Mouse (Mus musculus) forebrain, embryonic 14.5 days (tissue): Measurements from ENCODE around the gene Slc38a6. TPM values are rescaled to one million over a fixed set of nuclear protein-coding genes. Genes with fewer than 3 reads are reported as not detected.

Source experiments
- ATAC-seq: fragments of 200-750 bp; cut with Nextera tagmentation; 2 replicates; pipeline ENCODE4 v1.8.0; 2017; ENCODE audit warnings: mild to moderate bottlenecking, moderate library complexity
- DNase-seq: peaks from one replicate; pipeline ENCODE4 v3.0.0-alpha.2; 2015; ENCODE audit warnings: low spot score
- H3K27ac ChIP-seq: fragments of 300-500 bp; sonication (generic); 2 replicates; pipeline ENCODE4 v1.5.1; 2014; ENCODE audit warnings: low read depth, mild to moderate bottlenecking, control low read depth, low read length, moderate library complexity
- H3K27me3 ChIP-seq: fragments of 300-500 bp; sonication (generic); replicated peaks from 2 replicates; pipeline ENCODE4 v1.6.1; 2014; ENCODE audit warnings: low read length, control low read depth, mixed read lengths; ENCODE audit not compliant: control insufficient read depth, insufficient read depth
- H3K36me3 ChIP-seq: fragments of 300-500 bp; sonication (generic); 2 replicates; pipeline ENCODE4 v1.6.1; 2014; ENCODE audit warnings: low read length, control low read depth; ENCODE audit not compliant: control insufficient read depth, insufficient read depth
- H3K4me1 ChIP-seq: fragments of 300-500 bp; sonication (generic); 2 replicates; pipeline ENCODE4 v1.6.1; 2014; ENCODE audit warnings: antibody characterized with exemption, low read length, control low read depth; ENCODE audit not compliant: control insufficient read depth, insufficient read depth
- H3K4me2 ChIP-seq: fragments of 300-500 bp; sonication (generic); 2 replicates; pipeline ENCODE4 v1.6.1; 2014; ENCODE audit warnings: mild to moderate bottlenecking, control low read depth, low read length
- H3K4me3 ChIP-seq: fragments of 300-500 bp; sonication (generic); 2 replicates; pipeline ENCODE4 v1.5.1; 2014; ENCODE audit warnings: low read depth, low read length, control low read depth
- H3K9ac ChIP-seq: fragments of 300-500 bp; sonication (generic); 2 replicates; pipeline ENCODE4 v1.6.1; 2014; ENCODE audit warnings: mild to moderate bottlenecking, low read length, control low read depth, moderate library complexity
- H3K9me3 ChIP-seq: fragments of 300-500 bp; sonication (generic); replicated peaks from 2 replicates; pipeline ENCODE4 v1.6.1; 2016; ENCODE audit warnings: low read length, control low read depth, mixed read lengths; ENCODE audit not compliant: control insufficient read depth
- WGBS: fragments of 180-500 bp; shearing (Covaris S2); extraction: QIAGEN DNeasy Blood & Tissue Kit; methylation state at CpG from one replicate; pipeline ENCODE4 v1.1.7; 2014; 5-methylcytosine and 5-hydroxymethylcytosine counted together
- polyA plus RNA-seq: library from polyadenylated mRNA; unstranded; fragments of >200 nt; fragmentation: Nextera tagmentation; extraction: Ambion mirVana; gene quantifications from 2 replicates; pipeline ENCODE4 v1.2.1, GENCODE M21; 2014

The Slc38a6 gene
- polyA plus RNA-seq, 1 experiment from 2014 or later, result 5.4 TPM

GRCm38 (mm10) chr12:73383179-73383510 lies 96.6 kb downstream of the Slc38a6 start:
- Histone ChIP-seq H3K36me3 (no peaks in the 10 kb centered on the region), H3K9me3 (no peaks in the 10 kb centered on the region), H3K4me3 (no peak overlapping the region), H3K4me1 (no peaks in the 10 kb centered on the region), H3K27ac (no peak overlapping the region), H3K4me2 (no peak overlapping the region), H3K9ac (no peak overlapping the region), H3K27me3 (no peaks in the 10 kb centered on the region)
- WGBS, result 86% methylated on average over 5 of the region's 5 CpGs
- no peak for DNase-seq
- no peak for ATAC-seq

- WGBS, result 89% methylated on average over 3 of the region's 3 CpGs
- H3K27ac ChIP-seq, result no peak overlapping the region
- no peaks in the 10 kb centered on the region for H3K36me3 ChIP-seq
- no peaks in the 10 kb centered on the region for H3K27me3 ChIP-seq
- H3K9ac ChIP-seq, result no peak overlapping the region
- ATAC-seq (no peak), DNase-seq (no peak)
- no peaks in the 10 kb centered on the region for H3K4me1 ChIP-seq
- H3K9me3 ChIP-seq, result no peaks in the 10 kb centered on the region
- H3K4me2 ChIP-seq, result no peak overlapping the region
- H3K4me3 ChIP-seq, result no peak overlapping the region
These were observed 97.3 kb downstream of the Slc38a6 start for GRCm38 (mm10) chr12:73383861-73384260.

DNA sequence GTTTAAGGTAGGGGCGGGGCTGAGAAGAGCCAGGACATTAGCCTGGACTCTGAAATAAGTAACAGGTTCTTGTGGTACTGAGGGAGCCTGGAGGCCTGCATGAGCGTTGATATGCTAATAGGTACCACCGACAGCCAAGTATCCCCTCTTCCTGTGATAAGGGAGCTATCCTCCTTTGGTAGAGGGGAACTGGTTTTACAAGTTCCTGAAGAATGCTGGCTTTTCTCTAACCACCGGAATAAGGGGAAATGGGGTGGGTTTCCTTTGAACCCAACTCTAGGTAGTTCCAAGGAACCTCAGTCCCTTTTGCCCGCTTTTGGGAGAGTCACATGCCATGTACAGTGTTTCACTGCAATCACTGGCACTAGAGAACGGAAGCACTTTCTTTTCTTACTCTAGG lies 98.2 kb downstream of the Slc38a6 start:
- H3K27ac ChIP-seq, result no peak overlapping the region
- H3K4me1 ChIP-seq, result no peaks in the 10 kb centered on the region
- no peaks in the 10 kb centered on the region for H3K9me3 ChIP-seq
- H3K36me3 ChIP-seq, result no peaks in the 10 kb centered on the region
- H3K4me3 ChIP-seq, result no peak overlapping the region
- DNase-seq (no peak), ATAC-seq (no peak)
- H3K4me2 ChIP-seq, result no peak overlapping the region
- 71% methylated on average over 6 of the region's 6 CpGs for WGBS
- no peaks in the 10 kb centered on the region for H3K27me3 ChIP-seq
- no peak overlapping the region for H3K9ac ChIP-seq

DNA sequence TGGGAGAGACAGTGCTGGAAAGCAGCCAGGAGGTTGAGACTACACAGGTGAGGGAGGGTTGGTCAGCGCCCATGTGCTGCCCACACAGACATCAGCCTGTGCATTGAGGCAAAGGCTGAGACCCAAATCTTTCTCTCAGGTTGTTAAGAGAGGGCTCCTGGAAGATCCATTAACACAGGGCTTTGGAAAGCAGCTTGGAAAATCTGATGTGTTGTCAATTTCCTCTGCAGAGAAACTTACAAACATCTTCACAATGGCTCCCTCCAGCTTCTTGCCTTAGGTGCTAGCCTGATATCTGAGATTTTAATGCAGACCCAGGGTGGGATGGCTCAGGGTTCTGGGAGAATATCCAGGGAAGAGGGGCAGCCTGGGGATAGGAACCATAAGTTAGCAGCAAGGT lies 105.9 kb downstream of the Slc38a6 start:
- ATAC-seq, result no peak
- Histone ChIP-seq H3K9me3 (no peaks in the 10 kb centered on the region), H3K4me2 (no peak overlapping the region), H3K27ac (no peak overlapping the region), H3K4me1 (no peaks in the 10 kb centered on the region), H3K9ac (no peak overlapping the region), H3K36me3 (no peaks in the 10 kb centered on the region), H3K4me3 (no peak overlapping the region), H3K27me3 (no peaks in the 10 kb centered on the region)
- 85% methylated on average over 1 of the region's 1 CpGs for WGBS
- no peak for DNase-seq

GRCm38 (mm10) chr12:73393018-73393417 lies 106.4 kb downstream of the Slc38a6 start:
- no peak overlapping the region for H3K4me3 ChIP-seq
- no peak for ATAC-seq
- no peak overlapping the region for H3K27ac ChIP-seq
- no peak overlapping the region for H3K4me2 ChIP-seq
- no peaks in the 10 kb centered on the region for H3K27me3 ChIP-seq
- DNase-seq, result no peak
- H3K4me1 ChIP-seq, result no peaks in the 10 kb centered on the region
- no peak overlapping the region for H3K9ac ChIP-seq
- no peaks in the 10 kb centered on the region for H3K9me3 ChIP-seq
- H3K36me3 ChIP-seq, result no peaks in the 10 kb centered on the region

DNA sequence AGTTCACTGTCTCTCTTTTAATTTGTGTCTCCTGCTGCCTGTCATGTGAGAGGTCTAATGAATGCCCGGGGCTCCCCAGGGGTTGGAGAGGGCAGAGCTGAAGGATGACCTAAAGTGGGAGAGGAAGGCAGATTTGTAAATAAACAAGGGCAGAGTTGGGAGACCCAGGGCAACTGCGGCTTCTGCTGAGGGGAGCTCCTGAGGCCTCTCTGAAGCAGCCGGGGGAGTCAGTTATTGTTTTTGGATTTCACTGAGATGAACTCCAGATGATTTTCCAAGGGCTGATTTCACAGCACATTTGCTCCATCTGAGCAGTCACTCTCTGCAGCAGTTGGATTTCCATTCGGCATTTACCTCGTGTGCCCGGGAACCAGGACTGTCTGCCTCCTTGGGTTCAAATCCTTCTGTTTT lies 107.3 kb downstream of the Slc38a6 start:
- Histone ChIP-seq H3K4me1 (no peaks in the 10 kb centered on the region), H3K4me2 (no peak overlapping the region), H3K27me3 (no peaks in the 10 kb centered on the region), H3K27ac (no peak overlapping the region), H3K4me3 (no peak overlapping the region), H3K9ac (no peak overlapping the region), H3K36me3 (no peaks in the 10 kb centered on the region), H3K9me3 (no peaks in the 10 kb centered on the region)
- ATAC-seq, result no peak
- no peak for DNase-seq
- 53% methylated on average over 6 of the region's 6 CpGs for WGBS

DNA sequence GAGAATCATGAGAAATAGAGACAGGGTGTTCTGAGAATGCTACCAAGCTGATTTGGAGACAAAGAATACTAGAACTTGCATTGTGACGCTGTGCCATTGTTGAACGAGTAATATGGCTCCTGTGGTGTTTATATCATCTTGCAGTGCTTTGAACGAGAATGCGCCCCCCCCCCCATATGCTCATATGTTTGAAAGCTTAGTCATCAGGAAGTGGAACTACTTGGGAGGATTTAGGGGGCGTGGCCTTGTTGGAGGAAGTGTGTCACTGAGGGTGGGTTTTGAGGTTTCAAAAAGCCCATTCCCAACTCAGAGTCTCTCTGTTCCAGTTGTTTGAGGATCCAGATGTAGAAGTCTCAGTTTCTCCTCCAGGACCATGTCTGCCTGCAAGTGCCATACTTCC lies 108.0 kb downstream of the Slc38a6 start:
- Histone ChIP-seq H3K9me3 (no peaks in the 10 kb centered on the region), H3K4me3 (no peak overlapping the region), H3K27ac (no peak overlapping the region), H3K9ac (no peak overlapping the region), H3K4me2 (no peak overlapping the region), H3K4me1 (no peaks in the 10 kb centered on the region), H3K36me3 (no peaks in the 10 kb centered on the region), H3K27me3 (no peaks in the 10 kb centered on the region)
- ATAC-seq (no peak), DNase-seq (no peak)
- WGBS, result 86% methylated on average over 5 of the region's 5 CpGs

- 42% methylated on average over 4 of the region's 4 CpGs for WGBS
- no peaks in the 10 kb centered on the region for H3K4me1 ChIP-seq
- H3K4me3 ChIP-seq, result no peak overlapping the region
- no peaks in the 10 kb centered on the region for H3K27me3 ChIP-seq
- DNase-seq (no peak), ATAC-seq (no peak)
- H3K36me3 ChIP-seq, result no peaks in the 10 kb centered on the region
- no peak overlapping the region for H3K27ac ChIP-seq
- no peak overlapping the region for H3K9ac ChIP-seq
- H3K9me3 ChIP-seq, result no peaks in the 10 kb centered on the region
- H3K4me2 ChIP-seq, result no peak overlapping the region
These were observed 112.8 kb downstream of the Slc38a6 start for GRCm38 (mm10) chr12:73399426-73399825.

DNA sequence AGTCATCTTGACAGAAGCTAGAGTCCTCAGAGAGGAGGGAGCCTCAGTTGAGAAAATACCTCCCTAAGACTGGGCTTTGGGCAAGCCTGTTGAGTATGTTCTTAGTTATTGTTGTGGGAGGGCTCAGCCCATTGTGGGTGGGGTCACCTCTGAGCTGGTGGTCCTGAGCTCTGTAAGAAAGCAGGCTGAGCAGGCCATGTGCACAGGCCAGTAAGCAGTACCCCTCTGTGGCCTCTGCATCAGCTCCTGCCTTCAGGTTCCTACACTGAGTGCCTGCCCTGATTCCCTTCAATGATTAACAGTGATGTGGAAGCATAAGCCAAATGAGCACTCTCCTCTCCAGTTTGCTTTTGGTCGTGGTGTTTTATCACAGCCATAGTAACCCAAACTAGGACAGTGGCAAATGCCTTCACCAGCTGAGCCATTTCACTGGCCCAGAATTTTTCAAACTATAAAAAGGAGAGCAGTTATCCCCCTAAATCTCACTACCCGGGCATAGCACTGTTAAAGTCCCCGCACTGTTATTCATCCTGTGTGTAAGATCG lies 114.0 kb downstream of the Slc38a6 start:
- 81% methylated on average over 4 of the region's 4 CpGs for WGBS
- DNase-seq, result no peak
- no peaks in the 10 kb centered on the region for H3K27me3 ChIP-seq
- H3K27ac ChIP-seq, result no peak overlapping the region
- no peak overlapping the region for H3K4me3 ChIP-seq
- H3K4me1 ChIP-seq, result no peaks in the 10 kb centered on the region
- H3K9me3 ChIP-seq, result no peaks in the 10 kb centered on the region
- ATAC-seq, result no peak
- no peaks in the 10 kb centered on the region for H3K36me3 ChIP-seq
- no peak overlapping the region for H3K9ac ChIP-seq
- no peak overlapping the region for H3K4me2 ChIP-seq
